Mouse (Mus musculus) heart, adult 2 months (tissue): ENCODE data around the gene Avpi1. TPM values are rescaled to one million over a fixed set of nuclear protein-coding genes. Genes with fewer than 3 reads are reported as not detected.

Source experiments
- DNase-seq, 2 experiments: peaks; one replicate each; pipeline ENCODE4 v3.0.0; 2021
- H3K27ac ChIP-seq: fragments of 200-600 bp; 2 replicates; pipeline ENCODE4 v1.8.1; 2022
- H3K27me3 ChIP-seq: fragments of 200-500 bp; 2 replicates; pipeline ENCODE4 v1.6.1; 2012; ENCODE audit warnings: mild to moderate bottlenecking, low read length, inconsistent platforms, mixed read lengths; ENCODE audit not compliant: control insufficient read depth, insufficient read depth
- H3K36me3 ChIP-seq: fragments of 200-500 bp; 2 replicates; pipeline ENCODE4 v1.6.1; 2012; ENCODE audit warnings: low read length, inconsistent platforms; ENCODE audit not compliant: control insufficient read depth, insufficient read depth
- H3K4me1 ChIP-seq: fragments of 200-500 bp; 2 replicates; pipeline ENCODE4 v1.6.1; 2011; ENCODE audit warnings: low read length; ENCODE audit not compliant: control insufficient read depth, insufficient read depth
- H3K4me3 ChIP-seq: fragments of 200-600 bp; 2 replicates; pipeline ENCODE4 v1.8.1; 2022
- H3K79me2 ChIP-seq: fragments of 200-500 bp; replicated peaks from 2 replicates; pipeline ENCODE4 v1.6.1; 2012; ENCODE audit warnings: mild to moderate bottlenecking, inconsistent platforms, low read length, moderate library complexity, mixed read lengths; ENCODE audit not compliant: control insufficient read depth, insufficient read depth
- H3K9ac ChIP-seq: fragments of 200-500 bp; 2 replicates; pipeline ENCODE4 v1.6.1; 2012; ENCODE audit warnings: low read depth, mild to moderate bottlenecking, control low read depth, inconsistent platforms, low read length, mixed read lengths
- CTCF ChIP-seq: fragments of 200-600 bp; IDR thresholded peaks from 2 replicates; pipeline ENCODE4 v1.8.1; 2022; ENCODE audit warnings: antibody characterized with exemption, mild to moderate bottlenecking, moderate library complexity
- EP300 ChIP-seq: fragments of 200-500 bp; IDR thresholded peaks from 2 replicates; pipeline ENCODE4 v1.6.1; 2011; ENCODE audit warnings: low read depth, low read length, control low read depth; ENCODE audit not compliant: insufficient read depth
- POLR2A ChIP-seq: fragments of 200-500 bp; IDR thresholded peaks from 2 replicates; pipeline ENCODE4 v1.6.1; 2011; ENCODE audit warnings: mild to moderate bottlenecking, low read depth, low read length, control low read depth; ENCODE audit not compliant: insufficient read depth
- WGBS: fragments of 180-500 bp; shearing (Covaris S2); methylation state at CpG from one replicate; pipeline ENCODE4 v1.1.7; 2018; 5-methylcytosine and 5-hydroxymethylcytosine counted together
- intact Hi-C: fragments of 180-260 bp; cut with DNase I; formaldehyde crosslinking; loops from one replicate; pipeline ENCODE4 v1.15.1; 2025
- polyA plus RNA-seq: library from polyadenylated mRNA; depleted of rRNA; stranded (reverse); fragments of >200 nt; gene quantifications from 2 replicates; pipeline ENCODE4 v1.2.3, GENCODE M21; 2012
- total RNA-seq, 2 experiments: library from RNA; stranded (reverse); gene quantifications; 2 replicates each; pipeline ENCODE4 v1.2.3; 2021

Gene Avpi1
- total and polyA plus RNA-seq, 3 experiments: 10.0 to 14.4 (median 13.1) TPM

- H3K27me3 ChIP-seq: no peaks in the 10 kb centered on the region
- intact Hi-C loops: no loop called here
- no peaks in the 10 kb centered on the region for H3K36me3 ChIP-seq
- no peaks in the 10 kb centered on the region for H3K4me1 ChIP-seq
- DNase-seq: no peak
- TF ChIP-seq EP300 (no peak), CTCF (no peak), POLR2A (no peak)
- no peak overlapping the region for H3K9ac ChIP-seq
- H3K79me2 ChIP-seq: no peaks in the 10 kb centered on the region
- no peak overlapping the region for H3K27ac ChIP-seq
- H3K4me3 ChIP-seq: no peak overlapping the region
- WGBS: 96% methylated on average over 9 of the region's 9 CpGs
Measured at GRCm38 (mm10) chr19:42118142-42118541, 10.7 kb downstream of the Avpi1 start.

GRCm38 (mm10) chr19:42115783-42116335 lies 13.0 kb downstream of the Avpi1 start:
- H3K27me3 ChIP-seq: no peaks in the 10 kb centered on the region
- H3K27ac ChIP-seq: no peak overlapping the region
- H3K9ac ChIP-seq: no peak overlapping the region
- TF ChIP-seq EP300 (no peak), CTCF (no peak), POLR2A (no peak)
- H3K36me3 ChIP-seq: no peaks in the 10 kb centered on the region
- intact Hi-C loops: no loop called here
- H3K4me1 ChIP-seq: no peaks in the 10 kb centered on the region
- no peak overlapping the region for H3K4me3 ChIP-seq
- WGBS: 89% methylated on average over 4 of the region's 4 CpGs
- DNase-seq: no peak
- H3K79me2 ChIP-seq: no peaks in the 10 kb centered on the region

- intact Hi-C loops: no loop called here
- Histone ChIP-seq H3K9ac (no peak overlapping the region), H3K27me3 (no peaks in the 10 kb centered on the region), H3K79me2 (0 out of 2 replicates have a peak, but pooled peaks cover 2% of the 10 kb centered on the region), H3K4me3 (no peak overlapping the region), H3K36me3 (no peaks in the 10 kb centered on the region), H3K4me1 (no peaks in the 10 kb centered on the region; the same call in 1 of the 2 replicates), H3K27ac (no peak overlapping the region)
- DNase-seq: no peak
- WGBS: 94% methylated on average over 9 of the region's 9 CpGs
- TF ChIP-seq POLR2A (no peak), EP300 (no peak), CTCF (no peak)
Measured at GRCm38 (mm10) chr19:42104681-42105080, 24.2 kb downstream of the Avpi1 start.

GRCm38 (mm10) chr19:42099406-42099805 lies 29.5 kb downstream of the Avpi1 start:
- Histone ChIP-seq H3K9ac (no peak overlapping the region), H3K36me3 (no peaks in the 10 kb centered on the region), H3K4me1 (no peaks in the 10 kb centered on the region; the same call in 1 of the 2 replicates), H3K4me3 (no peak overlapping the region), H3K27ac (no peak overlapping the region), H3K79me2 (0 out of 2 replicates have a peak, but pooled peaks cover 2% of the 10 kb centered on the region), H3K27me3 (no peaks in the 10 kb centered on the region)
- DNase-seq: no peak
- intact Hi-C loops: no loop called here
- TF ChIP-seq EP300: no peak
- TF ChIP-seq POLR2A: no peak
- TF ChIP-seq CTCF: no peak
- 64% methylated on average over 3 of the region's 3 CpGs for WGBS

- under 1% methylated on average over 48 of the region's 52 CpGs for WGBS
- H3K79me2 ChIP-seq: no peaks in the 10 kb centered on the region
- peak overlapping the region; percentile 64 for H3K4me3 ChIP-seq
- peak overlapping the region; percentile 89 for H3K9ac ChIP-seq
- peaks cover 4% of the 10 kb centered on the region for H3K27me3 ChIP-seq
- no peak for DNase-seq
- no peaks in the 10 kb centered on the region for H3K36me3 ChIP-seq
- intact Hi-C loops: loop anchor here (2.0 to 5.0 kb wide), 3 partner anchors 36 to 178 kb away; partner anchors contain the start of genes Marveld1 and Pgam1
- TF ChIP-seq CTCF: no peak
- no peak for TF ChIP-seq POLR2A
- TF ChIP-seq EP300: no peak
- H3K4me1 ChIP-seq: peaks cover 6% of the 10 kb centered on the region
- peak overlapping the region; percentile 86 for H3K27ac ChIP-seq
Measured at GRCm38 (mm10) chr19:42090637-42091141, 38.2 kb downstream of the Avpi1 start.

- H3K27ac ChIP-seq: peak within 1 kb of the TSS; percentile 86
- H3K9ac ChIP-seq: peak within 1 kb of the TSS; percentile 89
- intact Hi-C loops: loop anchor here (2.0 to 5.0 kb wide), 5 partner anchors 37 to 178 kb away; partner anchors contain the start of genes Exosc1, Marveld1, Mms19 and Pgam1
- peak within 1 kb of the TSS; percentile 64 for H3K4me3 ChIP-seq
- peaks cover 4% of the 10 kb centered on the region for H3K27me3 ChIP-seq
- H3K79me2 ChIP-seq: no peaks in the 10 kb centered on the region
- no peaks in the 10 kb centered on the region for H3K36me3 ChIP-seq
- TF ChIP-seq EP300: peak; percentile 64; the same call in 1 of the 2 replicates
- TF ChIP-seq POLR2A: peak; percentile 89
- 0 out of 2 replicates have a peak, but pooled peaks have one; percentile 11 for TF ChIP-seq CTCF
- peaks cover 6% of the 10 kb centered on the region for H3K4me1 ChIP-seq
- WGBS: under 1% methylated on average over 52 of the region's 55 CpGs
- peak; percentile 96 to 100 for DNase-seq
Measured at GRCm38 (mm10) chr19:42089748-42090595, 38.9 kb downstream of the Avpi1 start, which contains the start of gene Pi4k2a. Pi4k2a (plus strand) TSS chr19:42090470.
